Mouse (Mus musculus) fat pad, adult 2 months (tissue): Measurements from ENCODE around the gene Mslnl.

Experiments used
- DNase-seq: peaks from one replicate; pipeline ENCODE4 v3.0.0-alpha.2; 2011; ENCODE audit warnings: low read depth, low spot score; ENCODE audit errors: extremely low read depth

The Mslnl gene

GRCm38 (mm10) chr17:25735745-25736144 lies at the start of gene Mslnl:
TSS of gene Mslnl (plus strand) at chr17:25736042.
- no peak for DNase-seq

- DNase-seq: no peak
These were observed 49.5 kb upstream of the Mslnl start for GRCm38 (mm10) chr17:25686323-25686722.

GRCm38 (mm10) chr17:25688922-25689321 lies 46.9 kb upstream of the Mslnl start:
- DNase-seq: no peak

GRCm38 (mm10) chr17:25696263-25696662 lies 39.6 kb upstream of the Mslnl start:
- DNase-seq: no peak

GRCm38 (mm10) chr17:25698446-25698845 lies 37.4 kb upstream of the Mslnl start:
- no peak for DNase-seq

GRCm38 (mm10) chr17:25700863-25701496 lies 34.9 kb upstream of the Mslnl start:
- DNase-seq: no peak

GRCm38 (mm10) chr17:25709994-25710393 lies 25.8 kb upstream of the Mslnl start:
- no peak for DNase-seq

GRCm38 (mm10) chr17:25711136-25711535 lies 24.7 kb upstream of the Mslnl start:
- DNase-seq: no peak

GRCm38 (mm10) chr17:25715627-25716026 lies 20.2 kb upstream of the Mslnl start:
- DNase-seq: no peak

- DNase-seq: no peak
These were observed 19.7 kb upstream of the Mslnl start for GRCm38 (mm10) chr17:25716130-25716529.

- DNase-seq: no peak
These were observed 18.9 kb upstream of the Mslnl start, which contains the start of gene Gng13 for GRCm38 (mm10) chr17:25716711-25717637. TSS of gene Gng13 (plus strand) at chr17:25717171.

GRCm38 (mm10) chr17:25717691-25718090 lies 18.2 kb upstream of the Mslnl start:
- no peak for DNase-seq

- DNase-seq: no peak
These were observed 14.4 kb upstream of the Mslnl start for GRCm38 (mm10) chr17:25721476-25721875.

GRCm38 (mm10) chr17:25723470-25723869 lies 12.4 kb upstream of the Mslnl start:
- no peak for DNase-seq

GRCm38 (mm10) chr17:25723919-25724318 lies 11.9 kb upstream of the Mslnl start:
- DNase-seq: no peak

- no peak for DNase-seq
These were observed 10.6 kb upstream of the Mslnl start for GRCm38 (mm10) chr17:25725264-25725663.

GRCm38 (mm10) chr17:25727265-25728008 lies 8.4 kb upstream of the Mslnl start, which contains the start of the genes Chtf18 and Rpusd1:
TSS of gene Chtf18 (minus strand) at chr17:25727419.
TSS of gene Rpusd1 (plus strand) at chr17:25727670.
- DNase-seq: peak; percentile 94

- no peak for DNase-seq
These were observed 7.9 kb upstream of the Mslnl start for GRCm38 (mm10) chr17:25728009-25728270.

GRCm38 (mm10) chr17:25732082-25732481 lies 3.8 kb upstream of the Mslnl start:
- DNase-seq: no peak

- DNase-seq: no peak
These were observed 596 bp upstream of the Mslnl start for GRCm38 (mm10) chr17:25735246-25735645.

GRCm38 (mm10) chr17:25738861-25739260 lies 3.0 kb downstream of the Mslnl start:
- DNase-seq: no peak
